Mouse (Mus musculus) embryonic facial prominence, embryonic 11.5 days (tissue): ENCODE measurements around the gene Lrsam1. TPM values are rescaled to one million over a fixed set of nuclear protein-coding genes. Genes with fewer than 3 reads are reported as not detected.
A peak's percentile ranks its signal among the peaks of the same experiment; 100 is the strongest.

Experiments used
- ATAC-seq: fragments of 200-750 bp; cut with Nextera tagmentation; replicated peaks from 2 replicates; pipeline ENCODE4 v1.8.0; 2017; ENCODE audit warnings: low read depth; ENCODE audit not compliant: insufficient number of reproducible peaks, low FRiP score, low TSS enrichment
- DNase-seq: peaks from one replicate; pipeline ENCODE4 v3.0.0-alpha.2; 2015; ENCODE audit warnings: low spot score
- H3K27ac ChIP-seq: fragments of 300-500 bp; sonication (generic); replicated peaks from 2 replicates; pipeline ENCODE4 v1.5.1; 2014; ENCODE audit warnings: mild to moderate bottlenecking, low read depth, low read length, control low read depth
- H3K27me3 ChIP-seq: fragments of 300-500 bp; sonication (generic); 2 replicates; pipeline ENCODE4 v1.6.1; 2014; ENCODE audit warnings: mild to moderate bottlenecking, low read length, moderate library complexity, mixed read lengths; ENCODE audit not compliant: control insufficient read depth, insufficient read depth
- H3K36me3 ChIP-seq: fragments of 300-500 bp; sonication (generic); replicated peaks from 2 replicates; pipeline ENCODE4 v1.6.1; 2014; ENCODE audit warnings: low read depth, mild to moderate bottlenecking, low read length, moderate library complexity, mixed read lengths; ENCODE audit not compliant: control insufficient read depth, insufficient read depth
- H3K4me1 ChIP-seq: fragments of 300-500 bp; sonication (generic); 2 replicates; pipeline ENCODE4 v1.6.1; 2014; ENCODE audit warnings: low read length, mixed read lengths; ENCODE audit not compliant: control insufficient read depth, insufficient read depth
- H3K4me2 ChIP-seq: fragments of 300-500 bp; sonication (generic); 2 replicates; pipeline ENCODE4 v1.6.1; 2014; ENCODE audit warnings: low read depth, mild to moderate bottlenecking, control low read depth, low read length, moderate library complexity
- H3K4me3 ChIP-seq: fragments of 300-500 bp; sonication (generic); 2 replicates; pipeline ENCODE4 v1.5.1; 2014; ENCODE audit warnings: low read depth, low read length, control low read depth
- H3K9ac ChIP-seq: fragments of 300-500 bp; sonication (generic); replicated peaks from 2 replicates; pipeline ENCODE4 v1.6.1; 2014; ENCODE audit warnings: mild to moderate bottlenecking, control low read depth, low read length
- H3K9me3 ChIP-seq: fragments of 300-500 bp; sonication (generic); replicated peaks from 2 replicates; pipeline ENCODE4 v1.6.1; 2016; ENCODE audit warnings: mild to moderate bottlenecking, low read length, inconsistent platforms, mixed read lengths; ENCODE audit not compliant: control insufficient read depth
- WGBS: fragments of 180-500 bp; shearing (Covaris S2); extraction: QIAGEN DNeasy Blood & Tissue Kit; methylation state at CpG from one replicate; pipeline ENCODE4 v1.1.7; 2014; 5-methylcytosine and 5-hydroxymethylcytosine counted together
- polyA plus RNA-seq: library from polyadenylated mRNA; unstranded; fragments of >200 nt; fragmentation: Nextera tagmentation; extraction: Ambion mirVana; gene quantifications from 2 replicates; pipeline ENCODE4 v1.2.1, GENCODE M21; 2014

Lrsam1 gene
- polyA plus RNA-seq, 1 experiment from 2014 or later: 5.2 TPM

- H3K4me2 ChIP-seq: no peak overlapping the region
- no peak overlapping the region for H3K9ac ChIP-seq
- no peaks in the 10 kb centered on the region for H3K36me3 ChIP-seq
- H3K4me1 ChIP-seq: peaks cover 4% of the 10 kb centered on the region; the same call in 1 of the 2 replicates
- H3K27me3 ChIP-seq: no peaks in the 10 kb centered on the region
- DNase-seq (no peak), ATAC-seq (0 out of 2 replicates have a peak, but pooled peaks have one; percentile 27)
- WGBS: 56% methylated on average over 10 of the region's 10 CpGs
- no peaks in the 10 kb centered on the region for H3K9me3 ChIP-seq
- no peak overlapping the region for H3K4me3 ChIP-seq
- no peak overlapping the region for H3K27ac ChIP-seq
Observed at GRCm38 (mm10) chr2:32896507-32897147, 64.8 kb downstream of the Lrsam1 start.

GRCm38 (mm10) chr2:32895606-32896106 lies 65.8 kb downstream of the Lrsam1 start:
- 0 out of 2 replicates have a peak overlapping the region, but pooled peaks have one; percentile 28 for H3K27ac ChIP-seq
- H3K9me3 ChIP-seq: no peaks in the 10 kb centered on the region
- peaks cover 4% of the 10 kb centered on the region; the same call in 1 of the 2 replicates for H3K4me1 ChIP-seq
- DNase-seq (no peak), ATAC-seq (no peak)
- no peak overlapping the region for H3K4me3 ChIP-seq
- 48% methylated on average over 8 of the region's 8 CpGs for WGBS
- no peak overlapping the region for H3K4me2 ChIP-seq
- no peaks in the 10 kb centered on the region for H3K36me3 ChIP-seq
- no peaks in the 10 kb centered on the region for H3K27me3 ChIP-seq
- no peak overlapping the region for H3K9ac ChIP-seq

DNA sequence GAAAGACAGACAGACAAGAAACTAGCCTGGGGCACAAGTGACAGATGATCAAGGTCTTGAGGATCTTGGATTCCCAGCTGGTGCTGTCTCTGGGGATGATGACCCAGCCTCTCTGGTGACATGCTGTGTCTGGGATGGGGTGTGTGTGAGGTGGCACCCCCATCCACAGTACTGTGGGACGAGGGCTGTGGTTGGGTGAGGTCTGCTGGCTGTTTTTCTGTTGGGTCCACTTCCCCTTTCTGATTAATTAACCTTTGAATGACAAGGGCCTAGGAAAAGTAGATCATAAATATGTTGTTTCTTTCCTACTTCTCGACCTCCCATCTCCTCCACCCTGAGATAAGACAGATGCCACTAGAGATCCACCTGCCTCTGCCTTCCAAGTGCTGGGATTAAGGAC lies 67.3 kb downstream of the Lrsam1 start:
- Histone ChIP-seq H3K9ac (no peak overlapping the region), H3K4me2 (no peak overlapping the region), H3K36me3 (no peaks in the 10 kb centered on the region), H3K4me3 (no peak overlapping the region), H3K27ac (no peak overlapping the region), H3K27me3 (no peaks in the 10 kb centered on the region), H3K9me3 (no peaks in the 10 kb centered on the region), H3K4me1 (peaks cover 6% of the 10 kb centered on the region)
- ATAC-seq: no peak
- no peak for DNase-seq
- 91% methylated on average over 2 of the region's 2 CpGs for WGBS

DNA sequence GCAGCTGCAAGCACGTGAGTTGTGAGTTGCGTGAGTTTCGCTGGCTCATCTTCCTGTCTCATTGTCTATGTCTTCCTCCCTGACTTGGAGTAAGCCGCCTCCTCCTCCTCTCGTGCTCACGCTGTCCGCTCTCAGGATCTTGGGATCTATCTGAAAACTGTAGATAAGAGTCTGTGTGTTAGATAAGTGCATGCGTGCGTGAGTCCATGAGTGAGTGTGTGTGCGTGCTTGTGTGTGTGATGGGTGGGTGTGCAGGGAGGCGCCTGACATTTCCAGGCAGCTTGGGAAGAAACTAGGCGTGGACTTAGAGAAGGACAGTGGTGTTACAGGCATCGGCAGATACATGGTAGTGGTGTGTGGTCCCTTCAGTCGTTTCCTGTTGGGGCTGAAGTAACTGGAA lies 68.9 kb downstream of the Lrsam1 start:
- Histone ChIP-seq H3K9me3 (no peaks in the 10 kb centered on the region), H3K27me3 (no peaks in the 10 kb centered on the region), H3K4me3 (no peak overlapping the region), H3K9ac (no peak overlapping the region), H3K4me1 (peaks cover 16% of the 10 kb centered on the region), H3K36me3 (no peaks in the 10 kb centered on the region), H3K4me2 (no peak overlapping the region), H3K27ac (no peak overlapping the region)
- 93% methylated on average over 14 of the region's 14 CpGs for WGBS
- no peak for ATAC-seq
- DNase-seq: no peak

GRCm38 (mm10) chr2:32891278-32891677 lies 70.1 kb downstream of the Lrsam1 start:
- H3K9me3 ChIP-seq: no peaks in the 10 kb centered on the region
- 71% methylated on average over 9 of the region's 9 CpGs for WGBS
- ATAC-seq: no peak
- no peak overlapping the region for H3K4me3 ChIP-seq
- H3K27me3 ChIP-seq: no peaks in the 10 kb centered on the region
- no peak overlapping the region for H3K4me2 ChIP-seq
- no peak for DNase-seq
- H3K4me1 ChIP-seq: peaks cover 16% of the 10 kb centered on the region
- H3K27ac ChIP-seq: 0 out of 2 replicates have a peak overlapping the region, but pooled peaks have one; percentile 20
- H3K9ac ChIP-seq: no peak overlapping the region
- H3K36me3 ChIP-seq: no peaks in the 10 kb centered on the region

DNA sequence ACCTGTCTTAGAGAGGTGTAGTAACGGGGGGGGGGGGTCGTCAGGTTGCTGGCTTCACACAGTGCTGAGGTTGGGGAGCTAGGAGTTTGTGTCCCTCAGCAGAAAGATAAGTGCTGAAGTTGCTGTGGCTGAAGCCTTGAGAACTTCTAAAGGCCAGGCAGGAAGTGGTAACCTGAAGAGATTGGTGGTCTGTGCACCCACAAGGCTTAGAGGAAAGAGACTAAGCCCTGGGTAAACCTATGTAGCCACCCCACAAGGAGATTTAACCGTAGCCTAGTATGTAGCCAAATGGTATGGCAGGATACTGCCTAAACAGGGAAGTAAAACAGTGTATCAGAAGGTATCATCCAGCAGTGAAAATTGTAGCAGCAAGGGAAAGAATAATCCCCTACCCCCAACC lies 71.1 kb downstream of the Lrsam1 start:
- ATAC-seq (no peak), DNase-seq (no peak)
- H3K4me3 ChIP-seq: no peak overlapping the region
- H3K4me2 ChIP-seq: no peak overlapping the region
- H3K36me3 ChIP-seq: no peaks in the 10 kb centered on the region
- no peak overlapping the region for H3K9ac ChIP-seq
- 85% methylated on average over 3 of the region's 3 CpGs for WGBS
- H3K4me1 ChIP-seq: peaks cover 12% of the 10 kb centered on the region
- H3K27ac ChIP-seq: no peak overlapping the region
- no peaks in the 10 kb centered on the region for H3K9me3 ChIP-seq
- no peaks in the 10 kb centered on the region for H3K27me3 ChIP-seq

- peak overlapping the region; percentile 18; the same call in 1 of the 2 replicates for H3K9ac ChIP-seq
- no peak overlapping the region for H3K4me3 ChIP-seq
- 0 out of 2 replicates have a peak, but pooled peaks have one; percentile 32 for ATAC-seq
- peaks cover 14% of the 10 kb centered on the region for H3K4me1 ChIP-seq
- no peak overlapping the region for H3K4me2 ChIP-seq
- H3K27ac ChIP-seq: peak overlapping the region; percentile 75
- no peaks in the 10 kb centered on the region for H3K36me3 ChIP-seq
- H3K9me3 ChIP-seq: no peaks in the 10 kb centered on the region
- 19% methylated on average over 3 of the region's 3 CpGs for WGBS
- DNase-seq: peak; percentile 44
- no peaks in the 10 kb centered on the region for H3K27me3 ChIP-seq
Observed at GRCm38 (mm10) chr2:32888551-32888950, 72.9 kb downstream of the Lrsam1 start.

- Histone ChIP-seq H3K4me1 (peaks cover 14% of the 10 kb centered on the region), H3K4me3 (no peak overlapping the region), H3K9me3 (no peaks in the 10 kb centered on the region), H3K36me3 (no peaks in the 10 kb centered on the region), H3K27me3 (no peaks in the 10 kb centered on the region), H3K9ac (peak overlapping the region; percentile 18; the same call in 1 of the 2 replicates), H3K27ac (peak overlapping the region; percentile 75), H3K4me2 (no peak overlapping the region)
- no peak; the same call in 1 of the 2 replicates for ATAC-seq
- 15% methylated on average over 9 of the region's 9 CpGs for WGBS
- peak; percentile 54 for DNase-seq
Observed at GRCm38 (mm10) chr2:32888029-32888428, 73.4 kb downstream of the Lrsam1 start.
